Mouse (Mus musculus) kidney, adult 2 months (tissue): ENCODE measurements around the gene Gm8220.
"Not testable (repeated sequence)": the region's sequence is repeated elsewhere in the genome, so short reads cannot be mapped to it uniquely, and the experiment has no call there.

ENCODE experiments used
- CTCF ChIP-seq: fragments of 200-500 bp; conservative IDR thresholded peaks from 2 replicates; pipeline ENCODE4 v1.5.1; 2011; ENCODE audit warnings: low read depth, mild to moderate bottlenecking, control low read depth, low read length, moderate library complexity, mixed read lengths; ENCODE audit not compliant: insufficient read depth, insufficient read length
- POLR2A ChIP-seq: fragments of 200-500 bp; IDR thresholded peaks from one replicate; pipeline ENCODE4 v1.6.1; 2011; ENCODE audit warnings: low read depth, low read length, control low read depth

GRCm38 (mm10) chr14:44338484-44338883, 53.1 kb downstream of the Gm8220 start, which contains the start of gene Gm5930:
- not testable (repeated sequence) for TF ChIP-seq POLR2A, CTCF
